Mouse (Mus musculus) mature B cell (primary cell): ENCODE data around the gene Chd6.

Source experiments
- in situ Hi-C: fragments of 300-500 bp; cut with MboI; formaldehyde crosslinking; loops from 2 replicates; pipeline ENCODE4 v1.14.3; 2019

Chd6 gene

DNA sequence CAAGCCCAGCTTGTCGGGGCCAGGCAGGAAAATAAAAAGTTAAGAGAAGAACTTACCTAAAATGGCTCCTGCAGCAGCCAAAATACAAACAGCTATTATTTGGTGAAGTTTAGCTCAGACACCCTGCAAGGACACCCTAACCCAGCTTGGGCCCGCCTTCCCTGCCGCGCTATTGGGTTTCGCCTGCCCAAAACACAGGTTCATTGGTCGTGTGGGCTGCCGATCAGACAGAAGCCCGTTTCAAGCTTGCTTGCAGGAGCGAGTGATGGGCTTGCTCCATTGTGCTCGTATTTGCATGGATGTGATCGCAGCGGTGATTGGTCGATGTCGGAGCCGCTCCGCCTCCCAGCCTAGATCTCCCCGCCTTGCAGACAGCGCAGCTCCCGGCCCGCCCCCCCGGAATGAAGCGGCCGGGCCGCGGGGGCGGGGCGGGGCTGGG lies at the start of gene Chd6:
Chd6 (minus strand) TSS at position 143 of the 439 bp plus-strand sequence.
- in situ Hi-C loops: loop anchor here (25.0 kb wide), 1 partner anchor 403 kb away; no protein-coding TSS in a partner anchor

DNA sequence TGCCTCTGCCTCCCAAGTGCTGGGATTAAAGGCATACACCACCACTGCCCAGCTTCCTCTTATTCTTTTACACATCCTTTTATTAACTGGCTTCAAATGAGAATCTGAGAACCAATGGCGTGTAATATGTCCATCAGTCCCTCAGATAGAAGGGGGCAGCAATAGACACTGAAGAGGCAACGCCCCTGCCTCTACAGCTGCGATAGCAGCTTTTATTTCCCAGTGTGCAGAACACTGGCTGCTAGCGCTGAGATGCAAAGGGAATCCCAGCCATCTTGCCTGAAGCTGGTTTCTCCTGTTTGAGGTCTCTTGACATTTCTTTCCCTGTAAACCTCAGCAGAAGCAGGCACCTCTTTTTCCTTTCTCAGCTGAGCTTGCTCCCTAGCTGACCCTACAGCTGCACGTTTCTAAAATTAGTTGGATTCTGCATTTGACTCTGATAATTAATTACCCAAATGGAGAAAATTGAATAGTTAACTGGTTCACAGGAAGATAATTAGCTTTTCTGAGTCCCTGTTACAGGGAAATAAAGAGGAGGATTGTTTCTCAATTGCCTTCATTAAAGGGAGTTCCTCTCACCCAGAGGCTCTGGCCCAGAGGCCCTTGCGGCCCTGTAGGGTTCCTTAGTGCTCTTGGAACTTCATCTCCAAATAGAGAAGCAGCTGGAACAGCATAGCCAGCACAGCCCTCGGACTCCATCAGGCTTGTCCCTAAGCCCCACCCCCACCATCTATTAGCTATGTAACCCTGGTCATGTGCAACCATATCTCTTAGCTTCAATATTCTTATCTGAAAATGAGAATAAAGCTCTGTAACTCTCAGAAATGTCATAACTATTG lies 41.3 kb upstream of the Chd6 start:
- in situ Hi-C loops: no loop called here

DNA sequence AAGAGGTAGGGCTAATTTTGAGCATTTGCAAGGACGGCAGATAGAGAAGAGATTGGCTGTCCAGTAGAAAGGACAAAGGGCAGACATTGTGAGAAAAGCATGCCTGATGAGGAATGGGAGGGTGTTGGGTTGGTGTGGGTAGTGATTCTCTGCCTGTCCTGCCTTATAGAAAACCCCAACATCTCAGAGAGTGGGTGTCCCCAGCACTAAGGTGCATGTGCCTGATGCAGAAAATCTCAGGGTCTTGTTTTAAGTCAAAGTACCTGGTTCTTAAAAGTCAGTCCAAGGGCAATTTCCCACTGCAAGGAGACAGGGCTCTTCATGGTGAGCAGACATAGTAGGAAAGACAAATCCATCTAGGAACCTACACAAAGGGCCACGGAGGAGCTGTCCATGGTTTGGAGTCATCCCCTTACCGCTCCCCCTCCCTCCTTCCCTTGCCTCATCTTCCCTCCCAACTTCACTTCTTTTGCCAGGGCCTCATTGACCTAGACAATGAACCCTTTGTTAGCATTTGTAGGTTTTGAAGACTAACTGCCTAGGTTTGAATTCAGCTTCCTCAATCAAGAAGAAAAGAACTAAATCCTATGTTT lies 39.6 kb upstream of the Chd6 start:
- in situ Hi-C loops: no loop called here

DNA sequence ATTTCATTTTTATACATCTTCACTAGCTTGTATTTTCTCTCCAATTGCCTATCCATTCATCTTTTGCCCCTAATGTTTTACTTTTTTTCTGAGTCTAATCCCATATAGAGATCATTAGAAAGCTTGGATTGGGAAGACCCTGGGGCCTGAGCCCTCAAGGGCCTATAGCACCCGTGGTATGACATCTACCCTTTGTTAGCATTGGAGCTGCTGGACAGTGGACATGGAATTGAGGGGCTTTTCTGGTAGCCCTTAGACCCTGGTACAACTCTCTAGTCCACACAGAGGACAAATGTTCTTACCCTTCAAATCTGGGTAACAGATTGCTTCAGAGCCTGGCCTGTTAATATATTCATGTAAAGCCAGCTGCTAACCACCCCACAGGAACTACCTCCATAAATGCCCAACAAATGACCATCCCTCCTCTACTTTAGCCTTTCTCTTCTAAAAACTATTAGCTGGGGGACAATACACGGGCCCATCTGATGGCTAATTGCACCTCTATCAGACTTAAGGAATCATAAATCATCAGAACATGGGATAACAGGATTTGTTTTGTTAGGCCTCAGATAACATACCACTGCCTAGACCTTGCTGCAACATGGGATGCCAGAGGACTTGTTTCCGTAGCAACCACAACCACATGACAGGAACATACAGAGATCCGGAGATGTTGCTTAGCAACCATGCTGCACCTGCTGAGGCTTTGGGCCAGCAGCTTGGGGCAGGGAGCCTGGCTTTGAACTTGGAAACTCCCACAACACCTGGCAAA lies 39.0 kb upstream of the Chd6 start:
- in situ Hi-C loops: no loop called here

DNA sequence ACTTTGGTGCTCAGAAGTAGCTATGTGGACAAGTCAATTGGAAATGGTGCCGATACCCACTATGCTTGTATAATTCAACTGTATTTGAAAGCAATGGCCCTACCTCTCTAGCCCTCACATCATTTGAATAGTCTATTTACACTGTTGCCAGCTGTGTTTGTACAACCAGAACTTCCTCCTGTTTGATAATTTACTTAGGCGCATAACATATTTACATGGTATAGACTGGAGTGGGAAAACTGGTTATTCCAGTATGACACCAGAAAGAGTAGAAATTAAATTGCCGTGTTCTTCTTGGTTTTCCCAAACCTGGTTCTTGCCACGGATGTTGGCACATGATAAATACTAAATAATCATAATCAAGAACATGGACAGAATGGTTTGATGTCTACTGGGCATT lies 35.9 kb upstream of the Chd6 start:
- in situ Hi-C loops: no loop called here

DNA sequence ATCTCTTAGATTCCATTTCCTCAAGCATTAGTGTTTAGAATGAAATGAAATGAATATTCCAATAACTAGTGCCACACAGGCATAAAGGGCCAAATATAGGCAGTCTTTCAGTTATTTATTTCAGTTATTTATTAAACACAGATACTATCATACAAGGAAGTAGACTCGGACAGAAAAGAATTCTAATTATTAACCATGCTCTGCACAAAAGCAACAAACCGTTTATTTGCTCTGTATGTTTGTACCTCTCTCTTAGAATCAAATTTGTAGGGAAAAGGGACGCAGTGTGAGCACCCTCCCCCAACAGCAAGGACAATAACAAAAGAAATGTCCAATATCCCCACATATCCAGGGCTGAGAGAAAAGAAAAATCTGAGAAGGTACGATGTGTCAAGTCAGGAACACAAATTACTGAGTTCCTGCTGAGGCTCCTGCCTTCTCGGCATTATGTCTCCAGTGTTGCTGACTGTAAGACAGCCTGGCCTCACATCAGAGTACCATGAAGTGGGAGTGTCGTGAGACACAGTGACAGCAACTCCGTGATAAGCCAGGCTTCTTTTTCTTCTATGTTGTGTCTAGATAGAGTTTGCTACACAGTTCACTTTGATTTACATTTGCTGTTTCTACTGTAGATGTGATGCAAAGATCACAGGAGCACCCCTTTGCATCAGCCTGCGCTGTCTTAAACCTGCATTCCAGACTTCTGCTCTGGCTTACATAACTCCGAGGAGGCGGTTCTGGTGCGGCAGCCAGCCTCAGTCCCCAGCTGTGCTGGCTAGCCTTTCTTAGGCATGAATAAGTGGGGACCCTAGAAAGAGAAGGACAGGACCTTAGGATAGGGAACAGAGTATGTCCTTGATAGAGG lies 30.0 kb upstream of the Chd6 start:
- in situ Hi-C loops: no loop called here

DNA sequence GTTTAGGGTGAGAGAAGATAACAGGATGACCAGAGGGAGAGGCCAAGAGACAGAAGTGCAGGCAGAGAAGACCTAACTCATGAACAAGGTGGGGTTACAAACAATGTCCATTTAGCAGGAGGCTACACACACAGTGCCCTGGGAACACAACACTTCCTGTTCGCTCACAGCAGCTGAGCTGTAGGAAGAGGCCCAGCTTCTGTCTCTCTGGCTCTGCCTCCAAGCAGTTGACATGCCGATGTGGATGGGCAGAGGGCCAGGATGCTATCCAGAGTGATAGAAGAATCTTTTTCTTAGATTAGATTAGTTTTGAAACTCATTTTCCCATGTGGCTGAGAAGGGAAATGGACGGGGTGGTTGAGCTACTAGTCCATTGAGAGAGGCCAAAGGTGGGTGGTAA lies 28.1 kb upstream of the Chd6 start:
- in situ Hi-C loops: no loop called here

DNA sequence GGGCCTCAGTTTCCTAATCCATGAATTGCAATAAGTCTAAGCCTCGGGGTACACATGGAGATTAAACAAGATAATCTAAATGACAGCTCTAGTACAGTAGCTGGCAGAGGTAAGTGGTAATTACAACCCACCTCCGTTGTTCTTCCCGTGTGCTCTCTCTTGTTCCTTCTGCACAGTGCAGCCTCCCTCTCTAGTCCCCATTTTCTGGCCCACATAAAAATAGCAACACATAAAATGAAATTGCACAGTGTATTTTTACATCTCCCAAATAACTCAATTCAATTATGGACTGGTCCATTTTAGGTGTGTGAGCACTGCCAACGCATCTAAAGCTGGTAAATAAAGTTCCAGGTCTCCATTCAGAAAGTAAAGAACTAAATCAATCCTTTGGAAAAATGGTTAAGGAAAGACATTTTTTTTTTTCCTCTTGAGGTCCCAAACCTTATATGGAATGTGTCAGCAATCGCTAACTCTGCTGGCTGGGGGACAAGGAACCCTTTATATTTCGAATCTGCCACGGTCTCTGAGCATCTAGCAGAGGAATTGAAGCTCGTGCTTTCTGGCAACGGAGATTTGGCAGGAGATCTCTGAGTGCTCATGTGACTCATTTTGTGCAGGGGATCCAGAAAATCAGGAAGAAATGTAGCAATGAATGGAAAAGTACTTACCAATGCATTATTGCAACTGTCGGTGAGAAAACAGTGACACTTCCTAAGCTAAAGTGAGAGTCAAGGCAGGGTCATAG lies 19.7 kb upstream of the Chd6 start:
- in situ Hi-C loops: no loop called here

DNA sequence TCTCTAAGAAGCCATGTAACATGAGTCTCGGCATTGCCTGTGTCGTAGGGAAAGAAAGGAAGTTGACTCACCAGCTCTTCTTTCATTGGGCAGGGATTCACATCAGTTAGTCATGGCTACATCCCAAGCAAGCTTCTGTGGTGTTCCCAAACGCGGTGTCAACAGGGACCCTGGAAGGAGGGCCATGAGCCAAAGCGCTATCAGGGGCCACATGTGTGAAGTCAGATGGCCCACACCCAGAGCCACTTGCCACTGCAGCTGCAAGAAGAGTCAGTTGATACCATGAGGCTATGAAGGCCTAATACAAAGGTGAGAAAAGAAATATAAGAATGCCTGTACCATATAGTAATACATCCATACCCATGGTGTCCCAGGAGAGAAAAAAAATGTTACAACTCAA lies 3.1 kb upstream of the Chd6 start:
- in situ Hi-C loops: loop anchor here (25.0 kb wide), 1 partner anchor 400 kb away; no protein-coding TSS in a partner anchor

DNA sequence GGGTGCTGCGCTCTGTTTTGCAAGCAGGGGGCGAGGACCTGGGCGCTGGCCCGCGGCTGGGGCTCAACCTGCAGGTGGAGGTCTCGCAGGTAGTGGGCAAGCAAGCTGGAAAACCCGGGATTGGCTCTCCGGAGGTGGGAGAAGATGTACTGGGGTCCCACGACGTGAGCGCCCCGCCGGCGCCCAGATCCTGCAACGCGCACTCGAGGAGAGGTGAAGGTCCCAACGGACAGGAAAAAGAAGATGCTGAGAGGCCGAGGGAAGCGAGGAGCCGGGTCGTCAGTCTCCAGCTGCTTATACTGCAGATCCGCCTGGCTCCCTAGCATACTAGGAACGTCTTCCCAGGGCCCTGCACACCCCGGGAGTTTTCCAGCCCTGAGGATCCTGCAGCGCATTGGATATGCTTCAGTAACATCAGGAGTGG lies 535 bp upstream of the Chd6 start:
- in situ Hi-C loops: loop anchor here (25.0 kb wide), 1 partner anchor 403 kb away; no protein-coding TSS in a partner anchor

DNA sequence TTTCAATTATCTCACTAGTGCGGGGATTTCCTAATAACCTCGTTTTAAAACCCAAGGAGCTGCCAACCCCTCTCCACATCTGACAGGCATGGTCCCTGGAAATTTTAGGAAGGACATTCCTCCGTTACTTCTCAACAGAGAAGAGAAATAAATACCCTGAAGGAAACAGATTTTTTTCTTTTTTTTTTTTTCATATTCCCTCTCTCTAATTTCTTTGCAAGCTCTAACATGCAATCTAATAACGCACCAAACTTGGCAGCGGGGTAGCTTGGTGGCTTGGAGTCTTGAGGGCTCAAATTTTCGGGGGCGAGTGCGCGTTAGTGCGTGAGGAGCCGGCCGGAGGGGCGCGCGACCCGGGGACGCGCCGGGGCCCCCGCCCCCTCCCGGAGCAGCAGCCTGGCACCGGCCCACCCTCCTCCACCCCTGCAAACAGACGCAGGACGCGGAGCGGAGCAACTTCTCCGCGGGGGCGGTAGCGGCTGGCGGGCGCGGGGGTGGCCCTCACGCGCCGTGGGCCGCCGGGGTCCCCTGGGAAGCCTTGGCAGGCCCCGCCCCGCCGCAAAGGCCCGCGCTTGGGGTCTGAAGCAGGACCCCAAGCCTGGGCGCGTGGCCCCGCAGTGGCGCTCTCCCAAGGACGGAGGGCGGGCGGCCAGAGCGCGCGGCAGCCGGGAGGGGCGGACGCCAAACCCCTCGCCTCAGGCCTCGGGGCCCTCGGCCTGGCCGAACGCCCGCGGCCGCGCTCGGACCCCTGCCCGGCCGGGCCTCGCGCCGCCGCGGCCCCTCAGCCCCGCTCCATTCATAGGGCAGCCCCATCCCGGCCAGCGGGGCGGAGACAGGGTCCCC lies 569 bp downstream of the Chd6 start:
- in situ Hi-C loops: loop anchor here (25.0 kb wide), 1 partner anchor 404 kb away; no protein-coding TSS in a partner anchor

DNA sequence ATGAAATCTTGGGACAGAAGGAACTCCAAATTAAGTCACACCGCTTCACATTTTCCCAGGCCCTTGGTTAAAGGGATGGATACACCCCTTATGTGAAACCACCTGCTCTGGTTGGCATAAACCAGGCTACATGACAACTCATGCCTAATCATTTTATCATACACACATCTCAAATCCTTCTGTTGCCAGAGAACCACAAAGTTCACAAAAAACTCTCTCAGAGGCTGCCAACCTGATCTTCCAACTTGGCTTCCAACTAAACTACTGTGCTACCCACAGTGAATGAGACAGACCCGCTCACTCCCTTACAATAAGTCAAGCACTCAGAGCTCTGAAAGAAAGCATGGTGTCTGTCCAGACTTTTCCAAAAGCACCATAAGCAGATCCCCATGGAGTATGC lies 1.6 kb downstream of the Chd6 start:
- in situ Hi-C loops: loop anchor here (25.0 kb wide), 1 partner anchor 405 kb away; no protein-coding TSS in a partner anchor

DNA sequence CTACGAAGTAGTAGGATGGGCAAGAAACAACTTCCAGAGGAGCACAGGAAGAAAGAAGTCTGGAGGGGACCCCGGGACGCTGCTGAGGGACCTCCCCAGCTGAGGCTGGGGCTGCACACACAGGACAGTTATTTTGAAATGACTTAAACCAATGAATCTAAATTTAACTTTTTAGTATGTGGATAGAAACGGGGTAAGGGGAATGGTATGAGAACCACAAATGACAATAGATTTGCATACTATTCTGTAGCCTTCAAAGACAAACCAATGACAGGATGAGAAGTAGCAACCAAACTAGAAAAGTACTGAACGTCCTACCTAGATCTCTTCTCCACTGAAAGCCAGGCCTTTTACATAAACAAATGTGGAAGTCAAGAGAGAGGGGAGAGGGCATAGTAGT lies 5.1 kb downstream of the Chd6 start:
- in situ Hi-C loops: loop anchor here (25.0 kb wide), 1 partner anchor 409 kb away; no protein-coding TSS in a partner anchor

DNA sequence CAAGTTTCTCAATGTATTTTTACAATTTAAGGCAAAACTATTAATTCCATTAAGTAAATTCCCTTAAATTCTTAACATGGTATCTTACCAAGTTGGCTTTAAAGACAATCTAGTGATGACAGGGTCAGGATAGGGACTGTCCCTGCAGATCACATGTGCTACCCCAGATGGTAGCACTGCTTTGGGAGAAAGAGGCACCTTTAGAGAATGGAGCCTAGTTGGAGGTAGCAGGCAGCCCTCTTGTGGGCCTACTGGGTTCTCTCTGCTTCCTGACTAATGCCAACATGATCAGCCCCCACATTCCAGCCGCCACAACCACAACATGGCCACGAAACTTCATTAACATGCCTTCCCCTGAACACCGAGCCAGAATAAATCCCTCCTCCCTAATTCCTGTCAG lies 6.8 kb downstream of the Chd6 start:
- in situ Hi-C loops: loop anchor here (25.0 kb wide), 1 partner anchor 410 kb away; no protein-coding TSS in a partner anchor

DNA sequence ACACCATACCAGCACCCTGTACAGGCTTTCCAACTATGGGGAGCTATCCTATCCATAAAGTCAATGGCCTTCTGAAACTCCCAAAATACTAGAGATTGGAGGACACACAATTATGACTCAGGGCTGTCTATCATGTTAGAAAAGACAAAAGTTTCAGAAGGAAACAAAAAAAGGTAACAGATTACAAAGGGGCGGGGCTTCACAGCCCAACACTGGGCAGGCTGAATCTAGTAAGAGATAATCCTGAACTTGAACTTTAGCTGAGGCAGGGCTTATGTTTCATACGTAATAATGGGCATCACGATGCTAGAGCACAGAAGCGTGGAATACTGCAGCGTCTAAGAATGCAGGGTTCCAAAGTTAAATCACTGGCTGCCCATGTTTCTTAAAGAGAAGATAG lies 11.1 kb downstream of the Chd6 start:
- in situ Hi-C loops: no loop called here

DNA sequence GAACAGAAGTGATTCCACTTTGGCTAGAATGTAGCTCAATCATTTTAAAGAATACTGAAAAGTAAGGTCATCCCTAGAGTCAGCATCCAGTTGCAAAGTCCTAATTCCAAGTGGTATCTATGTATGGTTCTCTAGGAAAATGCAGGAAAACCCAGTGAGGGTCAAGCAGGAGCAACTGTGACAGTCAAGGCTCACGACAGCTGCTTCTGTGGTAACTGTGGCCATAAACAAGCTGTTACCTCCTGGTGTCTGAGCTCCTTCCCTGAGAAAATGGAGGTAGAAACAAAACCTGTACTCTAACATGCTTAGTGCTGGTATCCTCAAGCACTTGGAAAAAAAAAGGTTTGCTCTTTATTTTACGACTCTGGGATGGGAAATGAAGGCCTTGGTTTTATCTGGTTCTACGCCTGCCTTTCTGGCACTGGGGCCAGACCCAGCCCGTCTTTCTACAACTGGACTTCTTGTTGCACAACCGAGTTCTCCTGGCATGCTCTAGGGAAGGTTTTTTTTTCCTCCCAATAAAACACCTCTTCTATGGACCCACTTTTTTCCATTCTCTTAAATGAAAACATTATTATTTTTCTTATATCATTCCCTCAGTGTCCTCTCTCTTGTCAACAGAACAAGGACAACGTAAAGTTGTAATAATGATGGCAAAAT lies 18.0 kb downstream of the Chd6 start:
- in situ Hi-C loops: no loop called here

DNA sequence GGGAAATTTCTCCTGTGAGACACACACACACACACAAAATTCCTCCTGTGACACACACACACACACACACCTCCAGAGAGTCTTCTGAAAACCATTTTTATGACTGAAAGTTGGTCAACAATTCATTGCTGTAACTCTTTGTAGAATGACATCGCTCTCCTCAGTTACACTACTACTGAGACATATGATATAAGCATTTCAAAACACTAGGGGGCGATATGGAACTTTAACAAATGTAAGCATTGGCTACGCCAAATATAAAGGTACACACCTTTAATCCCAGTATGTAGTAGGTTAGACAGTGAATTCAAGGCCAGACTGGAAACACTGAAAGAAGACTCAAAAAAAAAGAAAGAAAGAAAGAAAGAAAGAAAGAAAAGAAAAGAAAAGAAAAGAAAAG lies 18.7 kb downstream of the Chd6 start:
- in situ Hi-C loops: no loop called here

DNA sequence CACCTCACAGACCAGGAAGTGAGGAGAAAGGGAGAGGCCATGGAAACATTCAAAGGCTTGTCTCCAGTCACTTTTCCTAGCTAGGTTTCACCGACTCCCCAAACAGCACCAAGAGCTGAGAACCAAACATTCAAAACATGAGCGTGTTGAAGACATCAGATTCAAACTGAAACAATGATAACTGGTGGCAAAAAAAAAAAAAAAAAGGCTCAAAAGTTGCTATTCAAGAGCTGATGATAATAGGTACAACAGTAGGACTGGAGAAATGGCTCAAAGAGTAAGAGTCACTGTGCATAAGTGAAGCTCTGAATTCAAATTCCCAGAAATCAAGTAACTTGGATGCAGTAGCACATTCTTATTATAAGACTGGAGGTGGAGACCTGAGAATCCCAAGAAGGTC lies 30.3 kb downstream of the Chd6 start:
- in situ Hi-C loops: no loop called here

DNA sequence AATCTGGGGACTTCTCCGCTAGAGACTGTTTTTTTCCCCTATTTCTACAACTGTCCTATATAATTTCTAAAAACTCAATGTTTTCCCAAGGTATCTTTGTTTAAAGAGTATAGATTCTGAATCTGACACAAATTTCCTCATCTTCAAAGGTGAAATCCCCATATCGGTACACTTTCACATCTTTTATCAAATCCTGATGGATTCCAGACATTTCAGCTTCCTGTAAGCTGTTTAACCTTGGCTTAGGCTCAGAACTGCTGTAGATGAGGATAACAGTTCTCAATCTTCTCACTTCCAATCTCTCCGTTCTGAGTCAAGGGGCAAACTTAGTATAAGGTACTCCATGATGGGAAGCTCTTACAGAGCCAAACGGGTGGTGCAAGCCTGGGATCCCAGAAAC lies 32.6 kb downstream of the Chd6 start:
- in situ Hi-C loops: no loop called here
